Mouse (Mus musculus): Measurements from ENCODE around the gene Syne1.

DNA sequence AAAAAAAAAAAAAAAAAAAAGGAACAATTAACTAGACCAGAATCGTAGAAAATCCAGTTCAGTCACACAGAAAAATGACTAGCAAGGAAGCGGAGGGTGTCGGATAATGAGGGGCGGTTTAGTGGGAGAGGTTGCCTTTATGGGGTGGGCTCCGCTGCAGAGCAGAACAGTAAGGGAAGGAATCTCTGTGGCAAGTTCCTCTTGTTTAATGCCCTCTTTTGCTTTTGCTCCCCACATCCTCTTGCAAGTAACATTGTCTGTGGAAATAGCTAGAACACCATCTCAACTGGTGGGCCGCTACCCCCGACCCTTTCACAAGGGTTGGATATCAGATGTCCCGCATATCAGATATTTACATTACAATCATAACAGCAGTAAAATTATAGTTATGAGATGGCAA is 37.1 kb downstream of the Syne1 start:
- TF ChIP-seq POLR2A (IDR thresholded peaks at IDR 0.05; ENCODE audit: low read depth, low read length) (no peak), CTCF (IDR thresholded peaks at IDR 0.05; ENCODE audit: extremely low read depth, insufficient read depth, insufficient read length, insufficient replicate concordance) (no peak)
